Mouse (Mus musculus): Measurements from ENCODE around the gene Ddah2. TPM values are rescaled to one million over a fixed set of nuclear protein-coding genes. Genes with fewer than 3 reads are reported as not detected.

The Ddah2 gene
- polyA plus RNA-seq (2016; fragmentation: Nextera tagmentation; extraction: Ambion mirVana): 192 and 290 TPM in 2 replicates

GRCm38 (mm10) chr17:35058911-35059892 lies at the start of gene Ddah2:
Ddah2 (plus strand) TSS chr17:35059035.
- under 1% methylated on average over 57 of the region's 57 CpGs for WGBS
- Histone ChIP-seq H3K4me3 (peak within 1 kb of the TSS; percentile 77), H3K27ac (peak within 1 kb of the TSS; percentile 92), H3K27me3 (ENCODE audit: insufficient read depth, poor library complexity, severe bottlenecking) (peaks cover 13% of the 10 kb centered on the region), H3K4me1 (peaks cover 42% of the 10 kb centered on the region), H3K36me3 (peaks cover 72% of the 10 kb centered on the region), H3K9me3 (no peaks in the 10 kb centered on the region)
- peak; percentile 97 for DNase-seq (ENCODE audit: low spot score)

- Histone ChIP-seq H3K9me3 (no peaks in the 10 kb centered on the region), H3K36me3 (peaks cover 97% of the 10 kb centered on the region)
- 90% methylated on average over 7 of the region's 7 CpGs for WGBS
Measured at GRCm38 (mm10) chr17:35009586-35009985, 49.2 kb upstream of the Ddah2 start.

GRCm38 (mm10) chr17:35011440-35011839 lies 47.4 kb upstream of the Ddah2 start:
- peaks cover 99% of the 10 kb centered on the region for H3K36me3 ChIP-seq
- H3K4me3 ChIP-seq: no peak overlapping the region
- H3K4me1 ChIP-seq: peaks cover 9% of the 10 kb centered on the region
- H3K27me3 ChIP-seq (ENCODE audit: insufficient read depth, poor library complexity, severe bottlenecking): no peaks in the 10 kb centered on the region
- no peak overlapping the region for H3K27ac ChIP-seq
- 89% methylated on average over 8 of the region's 8 CpGs for WGBS
- H3K9me3 ChIP-seq: no peaks in the 10 kb centered on the region
- no peak for DNase-seq (ENCODE audit: low spot score)

More at GRCm38 (mm10) chr17:35009586-35009985, 49.2 kb upstream of the Ddah2 start:
- Histone ChIP-seq H3K27ac (no peak overlapping the region), H3K4me3 (peak overlapping the region; percentile 9; the same call in 1 of the 2 replicates), H3K27me3 (ENCODE audit: insufficient read depth, poor library complexity, severe bottlenecking) (no peaks in the 10 kb centered on the region), H3K4me1 (no peaks in the 10 kb centered on the region; the same call in 1 of the 2 replicates)
- no peak for DNase-seq (ENCODE audit: low spot score)

- Histone ChIP-seq H3K27me3 (ENCODE audit: insufficient read depth, poor library complexity, severe bottlenecking) (no peaks in the 10 kb centered on the region), H3K4me3 (0 out of 2 replicates have a peak overlapping the region, but pooled peaks have one; percentile 2), H3K27ac (no peak overlapping the region), H3K9me3 (no peaks in the 10 kb centered on the region), H3K4me1 (peaks cover 15% of the 10 kb centered on the region), H3K36me3 (peaks cover 99% of the 10 kb centered on the region)
- 79% methylated on average over 13 of the region's 13 CpGs for WGBS
- no peak for DNase-seq (ENCODE audit: low spot score)
Measured at GRCm38 (mm10) chr17:35012430-35012829, 46.4 kb upstream of the Ddah2 start.

GRCm38 (mm10) chr17:35013221-35013620 lies 45.6 kb upstream of the Ddah2 start:
- WGBS: 82% methylated on average over 6 of the region's 6 CpGs
- H3K4me1 ChIP-seq: peaks cover 15% of the 10 kb centered on the region
- DNase-seq (ENCODE audit: low spot score): no peak
- H3K4me3 ChIP-seq: no peak overlapping the region
- H3K27me3 ChIP-seq (ENCODE audit: insufficient read depth, poor library complexity, severe bottlenecking): no peaks in the 10 kb centered on the region
- peaks cover 91% of the 10 kb centered on the region for H3K36me3 ChIP-seq
- no peaks in the 10 kb centered on the region for H3K9me3 ChIP-seq
- no peak overlapping the region for H3K27ac ChIP-seq

- DNase-seq (ENCODE audit: low spot score): no peak
- H3K4me3 ChIP-seq: 0 out of 2 replicates have a peak overlapping the region, but pooled peaks have one; percentile 6
- H3K36me3 ChIP-seq: peaks cover 71% of the 10 kb centered on the region
- WGBS: 92% methylated on average over 16 of the region's 16 CpGs
- H3K27ac ChIP-seq: no peak overlapping the region; the same call in 1 of the 2 replicates
- H3K4me1 ChIP-seq: peaks cover 15% of the 10 kb centered on the region
- 0 out of 2 replicates have a peak, but pooled peaks cover 2% of the 10 kb centered on the region for H3K27me3 ChIP-seq (ENCODE audit: insufficient read depth, poor library complexity, severe bottlenecking)
- H3K9me3 ChIP-seq: no peaks in the 10 kb centered on the region
Measured at GRCm38 (mm10) chr17:35015296-35015695, 43.5 kb upstream of the Ddah2 start.

GRCm38 (mm10) chr17:35016376-35016775 lies 42.5 kb upstream of the Ddah2 start, which contains the start of gene Vwa7:
Vwa7 (plus strand) TSS chr17:35016579.
- 73% methylated on average over 12 of the region's 12 CpGs for WGBS
- peak within 1 kb of the TSS; percentile 7; the same call in 1 of the 2 replicates for H3K27ac ChIP-seq
- H3K36me3 ChIP-seq: peaks cover 60% of the 10 kb centered on the region
- peaks cover 20% of the 10 kb centered on the region for H3K4me1 ChIP-seq
- DNase-seq (ENCODE audit: low spot score): no peak
- H3K4me3 ChIP-seq: 0 out of 2 replicates have a peak within 1 kb of the TSS, but pooled peaks have one; percentile 6
- H3K9me3 ChIP-seq: no peaks in the 10 kb centered on the region
- H3K27me3 ChIP-seq (ENCODE audit: insufficient read depth, poor library complexity, severe bottlenecking): 0 out of 2 replicates have a peak, but pooled peaks cover 6% of the 10 kb centered on the region

- Histone ChIP-seq H3K27ac (0 out of 2 replicates have a peak overlapping the region, but pooled peaks have one; percentile 7), H3K27me3 (ENCODE audit: insufficient read depth, poor library complexity, severe bottlenecking) (0 out of 2 replicates have a peak, but pooled peaks cover 6% of the 10 kb centered on the region)
- DNase-seq (ENCODE audit: low spot score): no peak
Measured at GRCm38 (mm10) chr17:35016791-35017705, 41.8 kb upstream of the Ddah2 start.

GRCm38 (mm10) chr17:35017706-35018030 lies 41.2 kb upstream of the Ddah2 start:
- Histone ChIP-seq H3K27ac (no peak overlapping the region), H3K4me3 (no peak overlapping the region), H3K27me3 (ENCODE audit: insufficient read depth, poor library complexity, severe bottlenecking) (0 out of 2 replicates have a peak, but pooled peaks cover 6% of the 10 kb centered on the region), H3K9me3 (no peaks in the 10 kb centered on the region), H3K4me1 (peaks cover 31% of the 10 kb centered on the region), H3K36me3 (peaks cover 47% of the 10 kb centered on the region)
- 67% methylated on average over 14 of the region's 14 CpGs for WGBS
- DNase-seq (ENCODE audit: low spot score): no peak

More at GRCm38 (mm10) chr17:35016791-35017705, 41.8 kb upstream of the Ddah2 start:
- Histone ChIP-seq H3K4me1 (peaks cover 26% of the 10 kb centered on the region), H3K36me3 (peaks cover 53% of the 10 kb centered on the region), H3K9me3 (no peaks in the 10 kb centered on the region), H3K4me3 (no peak overlapping the region)
- 80% methylated on average over 10 of the region's 10 CpGs for WGBS

- DNase-seq (ENCODE audit: low spot score): no peak
Measured at GRCm38 (mm10) chr17:35018171-35018570, 40.7 kb upstream of the Ddah2 start.

GRCm38 (mm10) chr17:35019894-35020293 lies 38.9 kb upstream of the Ddah2 start:
- peaks cover 50% of the 10 kb centered on the region for H3K4me1 ChIP-seq
- no peak overlapping the region for H3K27ac ChIP-seq
- 0 out of 2 replicates have a peak, but pooled peaks cover 6% of the 10 kb centered on the region for H3K27me3 ChIP-seq (ENCODE audit: insufficient read depth, poor library complexity, severe bottlenecking)
- DNase-seq (ENCODE audit: low spot score): no peak
- H3K4me3 ChIP-seq: no peak overlapping the region
- H3K36me3 ChIP-seq: peaks cover 25% of the 10 kb centered on the region
- 77% methylated on average over 11 of the region's 11 CpGs for WGBS
- H3K9me3 ChIP-seq: no peaks in the 10 kb centered on the region

More at GRCm38 (mm10) chr17:35018171-35018570, 40.7 kb upstream of the Ddah2 start:
- H3K4me3 ChIP-seq: no peak overlapping the region
- H3K27ac ChIP-seq: no peak overlapping the region
- H3K27me3 ChIP-seq (ENCODE audit: insufficient read depth, poor library complexity, severe bottlenecking): 0 out of 2 replicates have a peak, but pooled peaks cover 6% of the 10 kb centered on the region
- peaks cover 42% of the 10 kb centered on the region for H3K36me3 ChIP-seq
- peaks cover 33% of the 10 kb centered on the region for H3K4me1 ChIP-seq
- WGBS: 76% methylated on average over 3 of the region's 3 CpGs
- H3K9me3 ChIP-seq: no peaks in the 10 kb centered on the region

- H3K27ac ChIP-seq: no peak overlapping the region; the same call in 1 of the 2 replicates
- WGBS: 85% methylated on average over 8 of the region's 8 CpGs
- H3K27me3 ChIP-seq (ENCODE audit: insufficient read depth, poor library complexity, severe bottlenecking): 0 out of 2 replicates have a peak, but pooled peaks cover 6% of the 10 kb centered on the region
- H3K36me3 ChIP-seq: peaks cover 18% of the 10 kb centered on the region
- no peak overlapping the region for H3K4me3 ChIP-seq
- H3K4me1 ChIP-seq: peaks cover 49% of the 10 kb centered on the region
- DNase-seq (ENCODE audit: low spot score): no peak
- no peaks in the 10 kb centered on the region for H3K9me3 ChIP-seq
Measured at GRCm38 (mm10) chr17:35020551-35020950, 38.3 kb upstream of the Ddah2 start.

Data from heart, embryonic 10.5 days (tissue).